Mouse (Mus musculus) lung, postnatal 0 days (tissue): ENCODE results near the gene Mlxipl. TPM values are rescaled to one million over a fixed set of nuclear protein-coding genes. Genes with fewer than 3 reads are reported as not detected.

ENCODE experiments used
- ATAC-seq: fragments of 200-750 bp; cut with Nextera tagmentation; 2 replicates; pipeline ENCODE4 v1.8.0; 2017; ENCODE audit warnings: moderate library complexity
- DNase-seq: peaks from one replicate; pipeline ENCODE4 v3.0.0-alpha.2; 2016; ENCODE audit warnings: low spot score
- H3K27ac ChIP-seq: fragments of 300-500 bp; sonication (generic); 2 replicates; pipeline ENCODE4 v1.5.1; 2014; ENCODE audit warnings: antibody characterized with exemption, mild to moderate bottlenecking, low read length, mixed read lengths
- H3K27me3 ChIP-seq: fragments of 300-500 bp; sonication (generic); replicated peaks from 2 replicates; pipeline ENCODE4 v1.6.1; 2014; ENCODE audit warnings: low read length, mixed read lengths; ENCODE audit not compliant: insufficient read depth
- H3K36me3 ChIP-seq: fragments of 300-500 bp; sonication (generic); 2 replicates; pipeline ENCODE4 v1.6.1; 2014; ENCODE audit warnings: low read length, mixed read lengths; ENCODE audit not compliant: insufficient read depth
- H3K4me1 ChIP-seq: fragments of 300-500 bp; sonication (generic); 2 replicates; pipeline ENCODE4 v1.6.1; 2014; ENCODE audit warnings: antibody characterized with exemption, low read depth, low read length, mixed read lengths; ENCODE audit not compliant: insufficient read depth
- H3K4me2 ChIP-seq: fragments of 300-500 bp; sonication (generic); replicated peaks from 2 replicates; pipeline ENCODE4 v1.6.1; 2014; ENCODE audit warnings: low read depth, mild to moderate bottlenecking, low read length, moderate library complexity, mixed read lengths
- H3K4me3 ChIP-seq: fragments of 300-500 bp; sonication (generic); 2 replicates; pipeline ENCODE4 v1.5.1; 2014; ENCODE audit warnings: low read depth, low read length
- H3K9ac ChIP-seq: fragments of 300-500 bp; sonication (generic); replicated peaks from 2 replicates; pipeline ENCODE4 v1.6.1; 2014; ENCODE audit warnings: low read depth, mild to moderate bottlenecking
- H3K9me3 ChIP-seq: fragments of 300-500 bp; sonication (generic); 2 replicates; pipeline ENCODE4 v1.6.1; 2016; ENCODE audit warnings: low read length, mixed read lengths
- CTCF ChIP-seq: IDR thresholded peaks from 2 replicates; pipeline ENCODE4 v1.5.1; 2016; ENCODE audit warnings: antibody characterized with exemption, mild to moderate bottlenecking
- EP300 ChIP-seq: IDR thresholded peaks from 2 replicates; pipeline ENCODE4 v1.6.1; 2016; ENCODE audit warnings: antibody characterized with exemption, mild to moderate bottlenecking, control low read depth
- WGBS: fragments of 180-500 bp; shearing (Covaris S2); extraction: QIAGEN DNeasy Blood & Tissue Kit; methylation state at CpG from one replicate; pipeline ENCODE4 v1.1.7; 2014; 5-methylcytosine and 5-hydroxymethylcytosine counted together
- polyA plus RNA-seq: library from polyadenylated mRNA; unstranded; fragments of >200 nt; fragmentation: Nextera tagmentation; extraction: Ambion mirVana; gene quantifications from 2 replicates; pipeline ENCODE4 v1.2.1, GENCODE M21; 2015

Mlxipl gene
- polyA plus RNA-seq, 1 experiment from 2014 or later, result 0.70 TPM

- ATAC-seq (no peak), DNase-seq (no peak)
- Histone ChIP-seq H3K9me3 (no peaks in the 10 kb centered on the region), H3K27me3 (no peaks in the 10 kb centered on the region), H3K4me3 (no peak overlapping the region), H3K27ac (no peak overlapping the region), H3K4me2 (no peak overlapping the region), H3K9ac (no peak overlapping the region), H3K4me1 (no peaks in the 10 kb centered on the region), H3K36me3 (peaks cover 38% of the 10 kb centered on the region)
- 89% methylated on average over 6 of the region's 6 CpGs for WGBS
- no peak for TF ChIP-seq EP300
- no peak for TF ChIP-seq CTCF
Measured at GRCm38 (mm10) chr5:135181776-135182175, 92.1 kb downstream of the Mlxipl start.

GRCm38 (mm10) chr5:135183131-135183861 is 93.6 kb downstream of the Mlxipl start:
- H3K36me3 ChIP-seq, result peaks cover 28% of the 10 kb centered on the region
- no peaks in the 10 kb centered on the region for H3K4me1 ChIP-seq
- H3K27me3 ChIP-seq, result no peaks in the 10 kb centered on the region
- H3K9ac ChIP-seq, result no peak overlapping the region
- H3K4me2 ChIP-seq, result no peak overlapping the region
- DNase-seq, result peak; percentile 72
- no peak overlapping the region for H3K4me3 ChIP-seq
- no peaks in the 10 kb centered on the region for H3K9me3 ChIP-seq
- WGBS, result 35% methylated on average over 8 of the region's 8 CpGs
- no peak for TF ChIP-seq EP300
- peak; percentile 42; the same call in 1 of the 2 replicates for TF ChIP-seq CTCF
- ATAC-seq, result no peak
- H3K27ac ChIP-seq, result peak overlapping the region; percentile 66

- no peak overlapping the region for H3K9ac ChIP-seq
- ATAC-seq (no peak), DNase-seq (no peak)
- 92% methylated on average over 3 of the region's 3 CpGs for WGBS
- no peak overlapping the region for H3K4me3 ChIP-seq
- H3K9me3 ChIP-seq, result no peaks in the 10 kb centered on the region
- H3K4me2 ChIP-seq, result no peak overlapping the region
- H3K4me1 ChIP-seq, result no peaks in the 10 kb centered on the region
- H3K36me3 ChIP-seq, result peaks cover 17% of the 10 kb centered on the region
- no peak for TF ChIP-seq EP300
- no peak for TF ChIP-seq CTCF
- no peaks in the 10 kb centered on the region for H3K27me3 ChIP-seq
- no peak overlapping the region for H3K27ac ChIP-seq
Measured at GRCm38 (mm10) chr5:135185016-135185415, 95.3 kb downstream of the Mlxipl start.

- H3K27ac ChIP-seq, result no peak overlapping the region
- peaks cover 11% of the 10 kb centered on the region for H3K36me3 ChIP-seq
- H3K27me3 ChIP-seq, result no peaks in the 10 kb centered on the region
- H3K9me3 ChIP-seq, result no peaks in the 10 kb centered on the region
- H3K4me1 ChIP-seq, result no peaks in the 10 kb centered on the region
- peak; percentile 46 for DNase-seq
- H3K4me2 ChIP-seq, result no peak overlapping the region
- H3K9ac ChIP-seq, result no peak overlapping the region
- 35% methylated on average over 3 of the region's 3 CpGs for whole genome bisulfite sequencing
- no peak overlapping the region for H3K4me3 ChIP-seq
- TF ChIP-seq EP300 (no peak), CTCF (peak; percentile 54)
- ATAC-seq, result no peak
Measured at GRCm38 (mm10) chr5:135185596-135185995, 95.9 kb downstream of the Mlxipl start.

- Histone ChIP-seq H3K4me1 (no peaks in the 10 kb centered on the region), H3K27me3 (no peaks in the 10 kb centered on the region), H3K9me3 (no peaks in the 10 kb centered on the region), H3K9ac (peak overlapping the region; percentile 83; the same call in 1 of the 2 replicates), H3K27ac (peak overlapping the region; percentile 91), H3K4me2 (peak overlapping the region; percentile 52), H3K36me3 (peaks cover 5% of the 10 kb centered on the region; the same call in 1 of the 2 replicates), H3K4me3 (peak overlapping the region; percentile 99)
- WGBS, result 15% methylated on average over 10 of the region's 10 CpGs
- DNase-seq (no peak), ATAC-seq (no peak)
- no peak for TF ChIP-seq CTCF
- no peak for TF ChIP-seq EP300
Measured at GRCm38 (mm10) chr5:135186231-135186620, 96.5 kb downstream of the Mlxipl start.

- Histone ChIP-seq H3K4me2 (peak within 1 kb of the TSS; percentile 86), H3K36me3 (peaks cover 5% of the 10 kb centered on the region; the same call in 1 of the 2 replicates), H3K9me3 (no peaks in the 10 kb centered on the region), H3K27me3 (no peaks in the 10 kb centered on the region), H3K4me1 (no peaks in the 10 kb centered on the region), H3K4me3 (peak within 1 kb of the TSS; percentile 99), H3K9ac (peak within 1 kb of the TSS; percentile 83), H3K27ac (peak within 1 kb of the TSS; percentile 91)
- peak; percentile 97 for ATAC-seq
- TF ChIP-seq CTCF (peak; percentile 32), EP300 (peak; percentile 64)
- DNase-seq, result peak; percentile 99
- 3% methylated on average over 54 of the region's 57 CpGs for WGBS
Measured at GRCm38 (mm10) chr5:135186621-135187348, 97.1 kb downstream of the Mlxipl start, which contains the start of gene Baz1b. TSS of gene Baz1b (plus strand) at chr5:135187264.
